Mouse (Mus musculus): ENCODE measurements around the gene Ubxn11.

- TF ChIP-seq CTCF (IDR thresholded peaks at IDR 0.05 in 2 of 3, conservative IDR thresholded peaks at IDR 0.05 in 1 of 3; ENCODE audit: control insufficient read depth in 1 of 3, insufficient read depth in 1 of 3, low read depth in 2 of 3, low read length in 3 of 3, poor library complexity in 1 of 3, severe bottlenecking in 1 of 3) (no peak), E2F4 (IDR thresholded peaks at IDR 0.05; ENCODE audit: borderline replicate concordance, low read depth, low read length) (no peak), USF2 (IDR thresholded peaks at IDR 0.05; ENCODE audit: borderline replicate concordance in 1 of 2, insufficient read depth in 1 of 2, low read depth in 1 of 2, low read length in 2 of 2) (no peak), RAD21 (IDR thresholded peaks at IDR 0.05; ENCODE audit: low read depth, low read length) (no peak), POLR2A (IDR thresholded peaks at IDR 0.05; ENCODE audit: control insufficient read depth in 1 of 2, insufficient read depth in 1 of 2, low read depth in 1 of 2, low read length in 2 of 2, poor library complexity in 1 of 2) (no peak), MAX (IDR thresholded peaks at IDR 0.05; ENCODE audit: low read length) (no peak), ETS1 (IDR thresholded peaks at IDR 0.05; ENCODE audit: low read depth, low read length) (peak; percentile 17; the same call in 1 of the 2 replicates), HCFC1 (IDR thresholded peaks at IDR 0.05; ENCODE audit: low read depth, low read length) (no peak), POLR2AphosphoS2 (IDR thresholded peaks at IDR 0.05; ENCODE audit: low read length) (no peak), EP300 (IDR thresholded peaks at IDR 0.05; ENCODE audit: low read depth in 1 of 2, low read length in 2 of 2) (no peak), GATA1 (IDR thresholded peaks at IDR 0.05; ENCODE audit: low read depth, low read length) (0 out of 2 replicates have a peak, but pooled peaks have one; percentile 26), MYB (IDR thresholded peaks at IDR 0.05; ENCODE audit: low read depth, low read length) (no peak), CHD1 (IDR thresholded peaks at IDR 0.05; ENCODE audit: low read depth, low read length) (no peak)
Observed at GRCm38 (mm10) chr4:134110653-134111052, 8.3 kb downstream of the Ubxn11 start.

Data from MEL (cell line).